Mouse (Mus musculus): Measurements from ENCODE around the gene Pnkp.

DNA sequence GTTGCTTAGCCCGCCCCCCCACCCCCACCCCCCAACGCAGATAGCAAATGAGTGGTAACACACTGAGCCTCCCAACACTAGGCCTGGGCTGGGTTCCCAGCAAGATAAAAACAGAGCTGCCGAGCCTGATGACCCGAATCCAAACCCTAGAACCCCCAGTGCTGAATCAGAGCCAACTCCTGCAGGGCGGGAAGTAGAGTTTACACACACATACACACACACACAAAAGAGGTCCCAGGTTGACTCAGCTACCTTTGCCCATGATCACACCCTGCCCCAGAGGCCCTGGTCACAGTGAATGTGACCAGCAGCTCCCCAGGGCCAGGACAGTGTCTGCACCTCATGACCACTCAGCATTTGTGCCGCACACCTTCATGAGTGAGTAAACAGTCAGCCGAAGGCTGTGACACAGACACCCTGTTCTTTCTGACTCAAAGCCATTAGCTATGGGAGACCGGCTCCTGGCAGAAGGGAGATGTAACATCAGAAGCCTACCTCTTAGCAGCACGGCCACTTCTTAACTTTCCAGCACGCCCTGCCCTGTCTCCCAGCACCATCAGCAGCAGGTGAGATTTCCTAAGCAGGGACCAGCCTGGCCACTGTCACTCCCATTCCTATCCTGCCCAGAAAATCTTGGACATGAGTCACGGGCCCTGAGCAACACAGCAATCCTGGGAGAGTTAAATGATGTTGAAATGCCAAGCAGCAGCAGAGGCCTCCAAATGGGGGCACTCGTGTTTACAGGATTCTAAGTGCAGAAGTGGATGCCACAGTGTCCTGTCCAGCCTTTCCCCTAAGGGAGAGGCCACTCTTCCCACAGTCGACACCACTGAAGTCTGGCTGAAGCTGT lies 31.5 kb downstream of the Pnkp start:
- TF ChIP-seq CTCF (IDR thresholded peaks at IDR 0.05; ENCODE audit: control insufficient read depth, insufficient read depth, low read length) = no peak
- TF ChIP-seq POLR2A (IDR thresholded peaks at IDR 0.05; ENCODE audit: borderline replicate concordance, control insufficient read depth, low read depth, low read length) = no peak

Measured in bone marrow, adult 2 months (tissue).